Mouse (Mus musculus) v-Abl transformed pro-B cells (cell line): Measurements from ENCODE around the gene Tsn.

Source experiments
- in situ Hi-C, 2 experiments: fragments of 400-800 bp; cut with MboI; formaldehyde crosslinking; loops; one replicate each; pipeline ENCODE4 v1.15.1; 2025; ENCODE audit not compliant: unreplicated experiment in 2 of 2

Tsn gene

DNA sequence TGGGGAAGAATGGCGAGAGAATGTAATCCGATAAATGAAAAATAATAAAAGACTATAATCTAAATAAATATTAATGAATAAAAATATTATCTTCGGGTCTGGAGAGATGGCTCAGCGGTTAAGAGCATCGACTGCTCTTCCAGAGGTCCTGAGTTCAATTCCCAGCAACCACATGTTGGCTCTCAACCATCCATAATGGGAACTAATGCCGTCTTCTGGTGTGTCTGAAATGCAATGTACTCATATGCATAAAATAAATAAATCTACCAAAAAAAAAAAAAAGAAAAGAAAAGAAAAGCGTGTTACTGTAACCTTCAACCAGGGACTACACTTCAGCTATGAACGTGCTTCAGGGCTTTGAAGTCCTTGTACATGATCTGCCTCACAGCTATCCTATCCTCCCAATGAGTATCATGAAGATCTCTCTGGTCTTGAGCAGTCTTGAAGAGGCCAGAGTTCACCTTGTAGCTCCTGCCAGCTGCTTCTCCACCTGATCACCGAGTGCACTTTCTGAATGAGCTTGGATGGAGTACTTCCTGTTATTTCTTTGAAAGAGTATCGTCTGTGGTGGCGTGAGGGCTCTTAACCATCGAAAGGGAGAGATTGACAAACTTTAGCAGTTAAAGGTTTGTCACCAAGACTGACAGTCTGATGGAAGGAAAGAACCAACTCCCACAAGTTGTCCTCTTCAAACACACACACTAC lies at the start of gene Tsn:
Tsn (minus strand) TSS at position 118 of the 705 bp plus-strand sequence.
- in situ Hi-C loops, result no loop called here

DNA sequence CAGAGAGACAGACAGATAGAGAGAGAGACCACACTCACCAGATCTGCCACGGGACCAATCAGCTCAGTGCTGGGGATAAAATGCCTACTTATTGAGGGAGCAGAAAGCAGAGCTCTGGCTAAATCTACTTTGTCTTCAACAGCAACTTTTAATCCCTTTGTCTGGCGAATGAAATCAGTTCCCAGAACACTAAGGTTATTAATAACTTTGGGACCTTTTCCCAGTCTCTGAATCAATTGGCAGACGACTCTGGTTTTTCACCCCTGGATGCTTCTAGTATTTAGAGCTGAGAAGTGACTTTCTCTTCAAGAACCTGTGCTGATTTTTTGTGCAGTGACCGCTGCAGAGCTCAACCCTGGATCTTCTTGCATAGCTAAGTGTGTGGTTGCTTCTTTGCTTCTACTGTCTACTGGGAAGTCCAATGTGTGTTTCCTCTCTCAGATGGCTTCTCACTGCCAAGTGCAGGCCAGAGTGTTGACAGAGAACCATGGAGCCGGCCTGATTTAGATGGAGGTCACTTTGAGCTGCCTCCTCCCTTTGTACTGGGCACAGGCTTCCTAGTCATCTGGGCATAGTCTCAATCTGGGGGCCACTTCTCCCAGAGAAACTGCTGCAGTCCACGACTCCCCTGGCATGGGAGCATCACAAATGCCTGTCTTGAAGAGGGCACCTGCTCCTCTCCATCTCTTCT lies 47.7 kb upstream of the Tsn start:
- in situ Hi-C loops, result no loop called here

DNA sequence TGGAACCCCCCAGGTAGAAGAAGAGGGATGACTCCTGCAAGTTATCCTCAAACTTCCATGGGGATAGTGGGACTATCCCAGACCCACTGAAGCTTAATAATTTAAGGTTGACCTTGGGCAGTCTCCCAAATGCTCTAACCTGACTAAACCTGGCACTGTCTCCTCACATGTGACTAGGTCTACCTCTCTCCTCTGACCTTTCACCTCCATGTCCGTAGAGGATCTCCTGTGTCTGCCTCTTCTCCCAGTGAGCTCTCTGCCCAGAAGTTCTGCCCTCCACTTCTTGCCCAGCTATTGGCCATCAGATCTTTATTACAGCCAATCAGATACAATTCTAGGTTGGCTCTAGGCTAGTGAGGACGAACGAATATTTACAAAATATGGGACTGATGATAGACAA lies 38.4 kb upstream of the Tsn start:
- in situ Hi-C loops, result loop anchor here (25.0 kb wide), 1 partner anchor 412 kb away; no protein-coding TSS in a partner anchor

DNA sequence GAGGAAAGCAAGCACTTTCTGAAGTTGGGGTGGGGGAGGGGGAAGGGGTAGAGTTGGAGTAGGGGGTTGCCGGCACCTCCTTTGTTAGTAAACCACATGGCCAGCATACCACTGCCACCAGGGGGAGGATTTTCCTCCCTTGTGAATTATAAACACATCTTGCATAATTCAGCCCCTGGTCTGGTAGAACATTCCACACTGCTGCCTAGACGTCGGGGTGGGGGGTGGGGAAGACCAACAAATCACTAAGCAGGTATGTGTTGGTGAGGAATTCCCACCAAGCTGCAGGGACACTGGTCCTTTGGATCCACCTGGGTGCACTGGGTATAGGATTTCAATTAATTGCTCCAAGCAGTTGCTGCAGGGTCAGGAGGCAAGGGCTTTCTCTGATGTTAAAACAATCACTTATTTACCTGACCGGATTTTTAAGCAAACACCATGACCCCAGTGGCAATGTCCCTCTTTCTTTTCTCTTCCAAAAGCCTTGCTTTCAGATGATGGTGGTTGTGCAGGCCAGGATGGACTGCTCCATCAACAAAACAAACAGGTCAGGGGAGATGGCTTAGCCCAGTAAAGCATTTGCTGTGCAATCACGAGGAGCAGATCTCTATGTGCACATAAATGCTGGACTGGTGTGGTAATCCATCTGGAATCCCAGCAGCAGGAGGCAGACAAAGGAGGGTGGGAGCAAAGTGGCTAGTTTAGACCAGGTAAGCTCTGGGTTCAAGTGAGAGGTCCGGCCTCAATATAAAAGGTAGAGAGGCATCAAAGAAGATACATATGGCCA lies 32.3 kb upstream of the Tsn start:
- in situ Hi-C loops, result loop anchor here (25.0 kb wide), 1 partner anchor 418 kb away; no protein-coding TSS in a partner anchor

DNA sequence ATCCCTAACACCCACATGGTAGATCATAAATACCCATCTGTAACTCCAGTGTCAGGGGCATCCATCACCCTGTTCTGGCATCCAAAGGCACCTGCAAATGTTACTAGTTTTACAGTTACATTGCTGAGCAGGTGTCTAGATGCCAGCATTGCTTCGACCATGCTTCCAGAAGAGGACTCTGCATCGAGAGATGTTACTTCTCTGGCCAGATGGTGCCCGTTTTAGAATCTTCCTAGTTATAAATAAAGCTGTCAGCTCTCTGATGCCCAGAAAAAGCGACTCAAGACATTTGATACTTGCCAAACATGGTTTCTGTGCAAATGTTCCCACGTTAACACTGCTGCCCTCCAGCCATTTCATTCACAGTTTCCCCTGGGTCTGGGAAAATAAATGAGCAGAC lies 26.4 kb upstream of the Tsn start:
- in situ Hi-C loops, result loop anchor here (10.0 to 25.0 kb wide), 2 partner anchors 157 to 424 kb away; no protein-coding TSS in a partner anchor

DNA sequence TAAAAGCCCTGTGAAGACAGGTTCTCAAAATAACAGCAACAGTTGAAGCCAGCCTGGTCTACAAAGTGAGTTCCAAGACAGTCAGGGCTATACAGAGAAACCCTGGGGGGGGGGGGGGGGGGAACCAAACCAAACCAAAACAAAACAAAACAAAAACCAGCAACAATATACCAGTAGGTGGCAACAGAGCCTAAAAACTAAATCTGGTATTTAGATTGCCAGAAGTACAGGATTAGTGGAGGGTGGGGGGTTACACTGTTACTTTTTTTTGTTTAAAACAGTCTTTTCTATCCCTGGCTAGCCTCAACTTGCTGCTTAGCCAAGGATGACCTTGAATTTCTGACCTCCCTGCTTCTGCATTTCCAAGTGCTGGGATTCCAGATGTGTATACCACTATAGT lies 24.3 kb upstream of the Tsn start:
- in situ Hi-C loops, result loop anchor here (10.0 to 25.0 kb wide), 2 partner anchors 159 to 426 kb away; no protein-coding TSS in a partner anchor

DNA sequence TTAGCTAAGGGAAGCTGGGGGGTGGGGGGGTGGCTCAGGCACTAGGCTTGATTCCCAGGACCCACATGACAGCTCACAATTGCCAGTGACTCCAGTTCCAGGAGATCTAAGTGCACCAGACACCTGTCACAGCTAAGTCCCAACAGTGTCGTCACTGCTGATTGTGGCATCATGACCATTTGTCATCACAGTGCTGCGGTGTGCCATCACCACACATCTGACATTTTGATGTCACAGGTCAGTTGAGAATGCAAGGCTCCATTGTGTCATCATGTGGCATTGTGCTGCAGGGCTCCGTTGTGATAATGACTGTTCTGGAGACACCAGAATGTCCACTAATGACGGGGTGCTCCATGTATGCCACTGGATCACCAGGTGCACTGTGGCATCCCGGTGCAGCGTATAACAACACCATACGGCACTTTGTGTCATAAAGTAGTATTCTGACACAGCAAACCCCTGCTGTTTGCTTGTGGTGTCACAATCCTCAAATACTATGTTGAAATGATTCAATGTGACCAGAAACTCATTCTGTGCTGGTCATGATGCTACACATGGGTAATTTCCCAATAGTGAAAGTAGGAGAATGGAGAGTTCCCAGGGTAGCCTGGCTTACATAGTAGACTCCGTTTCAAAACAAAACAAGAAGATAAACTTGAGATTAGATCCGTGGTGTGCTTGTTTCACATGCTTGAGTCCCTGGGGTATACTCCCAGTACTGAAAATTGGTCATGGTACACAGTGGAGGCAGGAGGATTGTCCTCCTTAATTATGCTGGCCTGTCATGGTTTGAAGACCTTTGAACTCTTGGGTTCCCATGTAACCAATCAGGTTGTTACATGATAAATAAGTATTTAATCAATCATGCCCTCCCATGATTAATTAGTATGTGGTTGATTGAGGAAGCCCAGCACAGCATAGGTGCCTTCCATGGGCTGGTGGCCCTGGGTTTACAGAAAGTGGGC lies 23.5 kb upstream of the Tsn start:
- in situ Hi-C loops, result loop anchor here (10.0 to 25.0 kb wide), 2 partner anchors 160 to 427 kb away; no protein-coding TSS in a partner anchor

DNA sequence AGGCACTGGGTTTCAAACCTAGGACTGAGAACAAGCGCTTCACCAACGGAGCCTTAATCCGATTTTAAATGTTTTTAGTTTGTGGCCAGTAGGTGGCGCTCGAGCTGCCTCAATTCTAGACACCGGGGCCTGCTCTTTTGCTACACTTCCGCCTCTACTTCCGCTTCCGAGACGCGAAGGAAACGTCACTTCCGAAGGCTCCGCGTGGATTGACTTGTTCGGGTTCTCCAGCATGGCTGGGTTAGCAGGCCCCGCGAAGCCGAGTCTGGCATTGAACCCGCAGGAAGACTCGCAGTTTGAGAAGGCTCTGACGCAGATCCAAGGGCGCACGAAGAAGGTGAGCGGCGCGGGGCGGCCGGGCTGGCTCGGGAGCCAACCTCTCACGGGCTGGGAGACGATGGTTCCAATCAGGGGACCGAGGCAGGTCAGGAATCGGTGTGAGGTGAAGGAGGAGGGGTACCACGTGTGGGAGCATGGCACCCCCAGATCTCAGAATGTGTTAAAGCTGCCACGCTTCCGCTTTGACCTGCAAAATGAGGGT lies 10.2 kb upstream of the Tsn start, which contains the start of gene Nifk:
Nifk (plus strand) TSS at position 179 of the 541 bp plus-strand sequence.
- in situ Hi-C loops, result loop anchor here in 1 of 2 experiments (5.0 kb wide), 1 partner anchor 141 kb away; no protein-coding TSS in a partner anchor

DNA sequence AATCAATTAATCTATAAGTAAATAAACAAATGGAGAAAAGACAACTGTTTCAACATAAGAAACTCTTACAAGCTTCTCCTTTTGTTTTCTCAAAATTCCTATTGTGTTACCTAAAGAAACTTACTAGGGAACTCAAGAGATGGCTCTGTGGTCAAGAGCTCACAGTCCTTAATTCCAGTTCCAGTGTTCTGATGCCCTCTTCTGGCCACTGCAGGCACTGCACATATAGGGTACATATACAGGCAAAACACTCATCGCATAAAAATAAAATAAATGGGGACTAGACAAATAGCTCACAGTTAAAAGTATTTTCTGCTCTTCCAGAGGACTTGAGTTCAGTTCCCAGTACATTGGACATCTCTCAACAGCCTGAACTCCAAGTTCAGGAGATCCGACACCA lies 9.2 kb upstream of the Tsn start:
- in situ Hi-C loops, result loop anchor here in 1 of 2 experiments (5.0 kb wide), 1 partner anchor 142 kb away; no protein-coding TSS in a partner anchor

DNA sequence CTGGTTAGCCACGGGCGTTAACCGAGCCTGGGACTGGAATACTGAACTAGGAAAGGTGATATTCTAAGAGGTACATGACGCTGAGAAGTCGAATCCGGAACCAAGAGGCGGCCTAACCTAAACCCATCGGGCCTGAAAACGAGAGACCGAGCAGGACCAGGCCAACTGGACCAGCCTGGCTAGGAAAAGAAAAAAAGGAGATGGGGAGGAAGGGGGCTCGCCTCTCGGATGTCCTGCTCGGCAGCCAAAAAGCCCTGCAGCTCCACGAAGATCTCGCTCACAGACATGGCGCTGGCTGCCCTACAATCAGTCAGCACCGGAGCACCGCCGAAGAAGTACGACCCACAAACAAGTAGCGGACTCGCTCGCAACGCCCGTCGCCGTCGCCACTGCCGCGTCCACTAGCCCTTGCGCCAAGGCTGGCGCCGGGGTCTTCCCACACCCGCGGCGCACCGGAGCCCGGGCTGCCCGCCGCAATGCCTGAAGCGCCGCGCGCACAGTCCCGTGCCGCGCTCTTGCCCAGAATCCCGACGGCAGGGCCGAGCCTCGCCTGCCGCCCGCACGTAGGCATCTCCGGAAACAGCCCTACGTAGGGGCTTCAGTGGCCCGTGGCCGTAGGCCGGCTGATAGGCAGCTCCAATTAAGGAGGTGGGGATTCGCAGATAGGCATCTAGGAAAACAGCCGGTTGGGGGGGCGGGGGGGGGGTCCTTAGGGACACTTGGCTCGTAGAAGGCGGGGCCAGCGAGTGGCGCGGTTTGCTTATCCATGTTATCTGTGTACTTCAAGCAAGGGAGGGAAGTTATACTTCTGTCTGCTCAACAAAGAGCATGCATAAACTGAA lies 538 bp downstream of the Tsn start:
- in situ Hi-C loops, result no loop called here

DNA sequence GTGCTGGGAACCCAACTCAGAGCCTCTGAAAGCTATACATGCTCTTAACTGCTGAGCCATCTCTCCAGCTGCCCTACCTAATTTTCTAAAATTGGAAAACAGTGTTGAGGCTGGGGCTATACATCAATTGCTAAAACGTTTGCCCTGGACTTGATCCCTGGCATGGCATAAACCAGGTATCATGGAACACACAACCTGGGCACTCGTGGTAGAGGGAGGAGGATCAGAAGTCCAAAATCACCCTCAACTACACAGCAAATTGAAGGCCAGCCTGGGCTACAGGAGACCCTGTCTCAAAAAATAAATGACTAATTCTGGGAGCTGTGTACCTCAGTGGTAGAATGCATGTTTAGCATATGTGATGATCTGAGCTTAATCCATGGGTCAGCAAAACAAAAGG lies 13.8 kb downstream of the Tsn start:
- in situ Hi-C loops, result no loop called here

DNA sequence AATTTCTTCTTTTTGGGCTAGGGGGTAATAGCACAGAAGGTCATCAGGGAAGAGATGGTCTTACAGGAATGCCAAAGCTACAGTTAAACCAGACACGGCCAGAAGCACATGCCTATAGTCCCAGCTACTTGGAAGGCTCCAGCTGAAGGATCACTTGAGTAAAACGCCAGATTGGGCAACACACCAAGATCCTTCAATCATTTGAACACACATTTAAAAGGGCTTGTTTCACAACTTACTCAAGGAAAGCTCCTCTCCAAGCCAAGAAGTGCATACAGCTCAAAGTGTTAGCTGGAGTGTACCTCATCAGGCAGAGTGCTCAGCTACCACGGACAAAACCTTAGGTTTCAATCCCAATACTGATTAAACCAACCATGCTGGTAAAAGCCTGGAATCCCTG lies 14.9 kb downstream of the Tsn start:
- in situ Hi-C loops, result no loop called here

DNA sequence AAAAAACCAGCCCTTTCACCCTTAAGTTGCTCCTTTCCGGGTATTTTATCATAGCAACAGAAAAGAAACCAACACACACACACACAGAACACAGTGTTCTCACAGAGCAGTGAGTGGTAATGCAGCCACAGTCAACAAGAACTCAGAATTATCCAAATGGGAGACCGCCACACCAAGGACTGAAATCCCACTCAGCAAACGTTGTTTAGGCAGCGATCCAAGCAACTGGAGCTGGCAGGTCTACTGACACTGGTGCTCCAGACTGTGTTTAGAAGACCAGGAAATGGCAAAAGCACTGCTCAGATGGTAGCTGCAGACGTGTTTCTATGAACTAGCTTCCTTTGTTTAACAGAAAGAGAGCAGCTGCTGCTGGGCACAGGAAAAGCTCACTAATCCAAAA lies 16.7 kb downstream of the Tsn start:
- in situ Hi-C loops, result no loop called here

DNA sequence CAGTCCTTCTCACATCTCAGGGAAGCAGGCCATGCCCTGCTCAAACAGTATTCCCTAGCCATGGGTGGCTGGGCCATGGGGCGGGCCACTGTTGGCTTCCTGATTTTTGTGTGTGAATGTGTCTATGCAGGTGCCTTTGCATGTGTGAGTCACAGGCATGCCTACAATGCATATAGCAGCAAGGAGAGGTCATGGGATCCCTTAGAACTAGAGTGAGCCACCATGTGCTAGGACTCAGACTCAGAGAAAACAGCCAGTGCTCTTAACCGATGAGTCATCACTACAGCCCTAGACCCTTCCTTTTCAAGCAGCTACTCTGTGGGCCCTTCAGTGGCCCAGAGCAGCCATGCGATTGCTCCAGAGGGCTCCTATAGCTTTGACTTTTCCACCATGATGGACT lies 17.3 kb downstream of the Tsn start:
- in situ Hi-C loops, result no loop called here

DNA sequence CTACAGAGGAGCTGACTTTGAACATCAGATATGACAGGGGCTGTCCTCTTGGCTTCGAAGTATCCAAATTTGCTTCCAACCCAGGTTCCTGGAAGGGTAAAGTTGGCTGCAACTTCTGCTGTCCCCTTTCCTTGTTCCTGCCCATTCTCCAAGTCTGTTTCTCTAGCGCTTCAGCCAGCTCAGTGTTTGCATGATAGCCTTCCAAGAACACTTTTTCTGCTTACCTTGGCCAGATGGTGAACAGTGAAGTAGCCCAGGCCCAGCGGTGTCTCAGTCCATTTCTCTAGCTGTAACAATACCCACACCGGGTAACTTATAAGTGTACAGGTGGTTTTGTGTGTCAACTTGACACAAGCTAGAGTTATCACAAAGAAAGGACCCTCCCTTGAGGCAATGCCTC lies 19.2 kb downstream of the Tsn start:
- in situ Hi-C loops, result no loop called here

DNA sequence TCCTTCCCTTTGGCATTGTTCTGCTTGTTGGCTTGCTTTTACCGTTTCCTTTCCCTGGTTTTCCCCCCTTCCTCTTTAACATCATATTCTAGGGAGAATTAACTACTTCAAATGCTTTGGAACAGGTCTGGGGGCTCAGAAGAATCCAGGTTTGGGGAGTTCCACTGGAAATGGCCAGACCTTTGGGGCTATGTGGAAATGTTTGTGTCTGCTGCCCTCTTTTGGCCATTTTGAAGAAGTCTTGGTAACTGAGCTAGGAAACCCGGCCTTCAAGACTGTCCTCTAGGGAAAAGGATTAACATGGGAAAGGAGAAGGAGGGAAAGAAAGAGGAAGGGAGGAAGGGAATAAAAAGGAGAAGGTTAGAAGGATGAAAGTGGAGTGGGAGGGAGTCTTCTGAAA lies 36.4 kb downstream of the Tsn start:
- in situ Hi-C loops, result no loop called here

DNA sequence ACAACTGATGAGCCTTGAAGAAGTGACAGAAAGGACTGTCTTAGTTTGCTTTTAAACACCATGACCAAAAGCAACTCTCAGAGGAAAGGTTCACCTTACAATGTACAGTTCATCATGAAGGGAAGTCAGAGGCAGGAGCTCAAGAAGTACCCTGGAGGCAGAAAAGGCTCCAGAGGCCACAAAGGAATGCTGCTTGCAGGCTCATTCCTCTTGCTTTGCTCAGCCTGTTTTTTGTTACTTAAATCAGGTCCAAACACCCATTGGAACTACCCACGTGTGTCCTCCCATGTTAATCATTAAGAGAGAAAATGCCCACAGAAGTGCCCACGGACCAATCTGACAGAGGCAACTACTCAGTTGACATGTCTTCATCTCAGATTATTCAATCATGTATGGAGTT lies 59.6 kb downstream of the Tsn start:
- in situ Hi-C loops, result no loop called here
